Mouse (Mus musculus) intestine, postnatal 0 days (tissue): Measurements from ENCODE around the gene St3gal3. TPM values are rescaled to one million over a fixed set of nuclear protein-coding genes. Genes with fewer than 3 reads are reported as not detected.
A peak's percentile ranks its signal among the peaks of the same experiment; 100 is the strongest.

Experiments used
- ATAC-seq: fragments of 200-750 bp; cut with Nextera tagmentation; 2 replicates; pipeline ENCODE4 v1.8.0; 2017; ENCODE audit warnings: mild to moderate bottlenecking, moderate TSS enrichment, moderate library complexity
- H3K27ac ChIP-seq: fragments of 300-500 bp; sonication (generic); 2 replicates; pipeline ENCODE4 v1.5.1; 2014; ENCODE audit warnings: mild to moderate bottlenecking, low read depth, low read length, moderate library complexity
- H3K27me3 ChIP-seq: fragments of 300-500 bp; sonication (generic); replicated peaks from 2 replicates; pipeline ENCODE4 v1.6.1; 2014; ENCODE audit warnings: low read length, mixed read lengths; ENCODE audit not compliant: control insufficient read depth, insufficient read depth
- H3K36me3 ChIP-seq: fragments of 300-500 bp; sonication (generic); 2 replicates; pipeline ENCODE4 v1.6.1; 2014; ENCODE audit warnings: mild to moderate bottlenecking, moderate library complexity; ENCODE audit not compliant: control insufficient read depth, insufficient read depth
- H3K4me1 ChIP-seq: fragments of 300-500 bp; sonication (generic); replicated peaks from 2 replicates; pipeline ENCODE4 v1.6.1; 2014; ENCODE audit warnings: antibody characterized with exemption, low read length, mixed read lengths; ENCODE audit not compliant: control insufficient read depth, insufficient read depth
- H3K4me2 ChIP-seq: fragments of 300-500 bp; sonication (generic); replicated peaks from 2 replicates; pipeline ENCODE4 v1.6.1; 2014; ENCODE audit warnings: low read depth, mild to moderate bottlenecking, moderate library complexity
- H3K4me3 ChIP-seq: fragments of 300-500 bp; sonication (generic); 2 replicates; pipeline ENCODE4 v1.5.1; 2014; ENCODE audit warnings: low read depth, low read length
- H3K9ac ChIP-seq: fragments of 300-500 bp; sonication (generic); 2 replicates; pipeline ENCODE4 v1.6.1; 2014; ENCODE audit warnings: mild to moderate bottlenecking, low read depth, low read length
- H3K9me3 ChIP-seq: fragments of 300-500 bp; sonication (generic); 2 replicates; pipeline ENCODE4 v1.6.1; 2016; ENCODE audit warnings: mixed run types; ENCODE audit not compliant: control insufficient read depth
- CTCF ChIP-seq: sonication (generic); IDR thresholded peaks from 2 replicates; pipeline ENCODE4 v1.5.1; 2016; ENCODE audit warnings: low read depth, mild to moderate bottlenecking, control low read depth, antibody characterized with exemption, moderate library complexity
- WGBS: fragments of 180-500 bp; shearing (Covaris S2); extraction: QIAGEN DNeasy Blood & Tissue Kit; methylation state at CpG from one replicate; pipeline ENCODE4 v1.1.7; 2014; 5-methylcytosine and 5-hydroxymethylcytosine counted together
- polyA plus RNA-seq: library from polyadenylated mRNA; unstranded; fragments of >200 nt; fragmentation: Nextera tagmentation; extraction: Ambion mirVana; gene quantifications from 2 replicates; pipeline ENCODE4 v1.2.1, GENCODE M21; 2015

St3gal3 gene
- polyA plus RNA-seq, 1 experiment from 2014 or later = 15.6 TPM

- Histone ChIP-seq H3K36me3 (no peaks in the 10 kb centered on the region), H3K27me3 (no peaks in the 10 kb centered on the region), H3K4me2 (no peak overlapping the region), H3K9ac (no peak overlapping the region), H3K27ac (no peak overlapping the region), H3K4me3 (no peak overlapping the region), H3K9me3 (no peaks in the 10 kb centered on the region), H3K4me1 (no peaks in the 10 kb centered on the region)
- whole genome bisulfite sequencing = 78% methylated on average over 9 of the region's 9 CpGs
- no peak for ATAC-seq
- TF ChIP-seq CTCF = no peak
Observed at GRCm38 (mm10) chr4:118070255-118071234, 64.2 kb downstream of the St3gal3 start.

- Histone ChIP-seq H3K4me1 (no peaks in the 10 kb centered on the region), H3K4me2 (no peak overlapping the region), H3K36me3 (no peaks in the 10 kb centered on the region), H3K27ac (0 out of 2 replicates have a peak overlapping the region, but pooled peaks have one; percentile 37), H3K9ac (no peak overlapping the region), H3K4me3 (no peak overlapping the region), H3K27me3 (no peaks in the 10 kb centered on the region), H3K9me3 (no peaks in the 10 kb centered on the region)
- TF ChIP-seq CTCF = no peak
- WGBS = 45% methylated on average over 9 of the region's 9 CpGs
- no peak for ATAC-seq
Observed at GRCm38 (mm10) chr4:118061809-118062463, 72.8 kb downstream of the St3gal3 start.

DNA sequence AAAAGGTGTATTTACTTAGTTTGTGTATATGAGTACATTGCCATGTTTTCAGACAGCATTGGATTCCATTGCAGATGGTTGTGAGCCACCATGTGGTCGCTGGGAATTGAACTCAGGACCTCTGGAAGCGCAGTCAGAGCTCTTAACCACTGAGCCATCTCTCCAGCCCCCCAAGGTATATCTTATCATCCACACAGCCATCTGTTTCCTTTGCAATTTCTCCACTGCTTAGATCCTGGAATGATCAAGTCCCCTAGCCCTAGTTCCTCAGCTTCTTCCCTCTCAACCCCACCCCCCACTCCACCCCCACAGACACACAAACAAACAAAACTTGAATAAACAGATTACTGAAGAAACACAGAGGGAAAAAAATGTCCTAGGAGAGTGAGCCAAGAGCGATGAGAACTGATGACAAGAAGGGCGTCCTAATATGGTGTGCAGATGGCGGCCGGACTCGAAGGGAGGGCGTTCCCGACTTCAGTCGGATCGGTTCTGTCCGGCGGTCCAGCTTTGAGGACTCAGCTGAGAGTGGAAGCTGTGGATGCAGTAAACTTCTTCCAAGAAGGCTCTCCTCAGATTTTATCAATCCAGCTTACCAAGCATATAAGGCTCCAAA, 73.7 kb downstream of the St3gal3 start:
- H3K27ac ChIP-seq = no peak overlapping the region
- 85% methylated on average over 13 of the region's 13 CpGs for WGBS
- no peaks in the 10 kb centered on the region for H3K27me3 ChIP-seq
- peak; percentile 16; the same call in 1 of the 2 replicates for ATAC-seq
- H3K4me3 ChIP-seq = no peak overlapping the region
- no peaks in the 10 kb centered on the region; the same call in 1 of the 2 replicates for H3K36me3 ChIP-seq
- no peak overlapping the region for H3K9ac ChIP-seq
- H3K4me1 ChIP-seq = 0 out of 2 replicates have a peak, but pooled peaks cover 2% of the 10 kb centered on the region
- no peaks in the 10 kb centered on the region for H3K9me3 ChIP-seq
- TF ChIP-seq CTCF = no peak
- no peak overlapping the region for H3K4me2 ChIP-seq

- 0 out of 2 replicates have a peak overlapping the region, but pooled peaks have one; percentile 50 for H3K27ac ChIP-seq
- 0 out of 2 replicates have a peak, but pooled peaks cover 2% of the 10 kb centered on the region for H3K4me1 ChIP-seq
- no peak overlapping the region for H3K4me2 ChIP-seq
- no peaks in the 10 kb centered on the region for H3K27me3 ChIP-seq
- TF ChIP-seq CTCF = no peak
- ATAC-seq = no peak
- no peaks in the 10 kb centered on the region; the same call in 1 of the 2 replicates for H3K36me3 ChIP-seq
- H3K9ac ChIP-seq = no peak overlapping the region
- WGBS = 65% methylated on average over 11 of the region's 11 CpGs
- H3K9me3 ChIP-seq = no peaks in the 10 kb centered on the region
- H3K4me3 ChIP-seq = no peak overlapping the region
Observed at GRCm38 (mm10) chr4:118059816-118060475, 74.8 kb downstream of the St3gal3 start.

DNA sequence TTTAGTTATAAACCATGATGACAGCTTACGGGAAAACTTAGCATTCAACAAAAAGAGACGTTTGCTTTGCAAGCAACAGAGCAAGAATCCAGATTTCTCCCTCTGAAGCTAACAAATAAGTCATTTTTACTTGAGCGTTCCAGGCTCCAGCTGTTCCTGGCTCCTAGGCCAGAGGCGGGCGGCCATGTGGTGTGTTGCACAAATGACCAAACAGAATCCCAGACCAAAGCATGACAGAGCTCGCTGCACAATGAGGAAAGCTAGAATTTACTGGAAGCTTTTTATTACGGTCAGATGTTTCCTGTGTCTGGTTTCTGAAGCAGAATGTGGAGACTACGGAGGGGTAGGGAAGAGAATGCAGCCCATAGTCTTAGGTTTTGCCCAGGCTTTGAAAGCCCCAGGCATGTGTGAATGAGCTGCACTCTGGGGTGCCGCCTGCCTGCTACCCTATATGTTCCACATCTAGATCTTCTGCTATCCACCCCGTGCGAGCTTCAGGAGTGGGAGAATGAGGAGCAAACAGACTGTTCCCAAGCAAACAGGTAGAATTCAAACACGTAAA, 76.5 kb downstream of the St3gal3 start:
- Histone ChIP-seq H3K36me3 (no peaks in the 10 kb centered on the region; the same call in 1 of the 2 replicates), H3K4me1 (0 out of 2 replicates have a peak, but pooled peaks cover 2% of the 10 kb centered on the region), H3K27me3 (no peaks in the 10 kb centered on the region), H3K9ac (no peak overlapping the region), H3K4me2 (no peak overlapping the region), H3K9me3 (no peaks in the 10 kb centered on the region), H3K27ac (peak overlapping the region; percentile 15; the same call in 1 of the 2 replicates), H3K4me3 (no peak overlapping the region)
- TF ChIP-seq CTCF = no peak
- no peak for ATAC-seq
- 57% methylated on average over 12 of the region's 12 CpGs for WGBS
